Mouse (Mus musculus) CD4-positive, CD25-positive, alpha-beta regulatory T cell, adult 2 months (primary cell): ENCODE data around the gene Phox2b.
A peak's percentile ranks its signal among the peaks of the same experiment; 100 is the strongest.

Source experiments
- DNase-seq: peaks from one replicate; pipeline ENCODE4 v3.0.0-alpha.2; 2012; ENCODE audit warnings: low read depth, low spot score

Phox2b gene

DNA sequence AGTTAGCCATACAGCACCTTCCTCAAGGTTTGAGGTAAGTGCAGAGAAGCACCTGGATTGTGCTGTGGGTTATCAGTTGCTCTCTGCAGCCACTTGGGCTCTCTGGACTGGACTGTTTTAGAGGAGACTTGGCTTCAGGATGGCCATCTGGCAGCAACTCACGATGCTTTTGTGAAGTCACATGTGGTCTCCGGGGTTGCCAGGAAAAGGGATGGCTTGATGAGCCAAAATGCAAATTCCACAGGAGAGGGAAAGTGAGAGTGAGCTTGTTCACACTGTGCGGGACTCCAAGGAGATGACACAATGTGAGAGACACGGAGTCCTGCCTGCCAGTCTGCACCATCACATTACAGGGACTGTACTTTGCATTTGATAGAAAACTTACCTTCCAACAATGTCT lies 7.3 kb downstream of the Phox2b start:
- DNase-seq = no peak

DNA sequence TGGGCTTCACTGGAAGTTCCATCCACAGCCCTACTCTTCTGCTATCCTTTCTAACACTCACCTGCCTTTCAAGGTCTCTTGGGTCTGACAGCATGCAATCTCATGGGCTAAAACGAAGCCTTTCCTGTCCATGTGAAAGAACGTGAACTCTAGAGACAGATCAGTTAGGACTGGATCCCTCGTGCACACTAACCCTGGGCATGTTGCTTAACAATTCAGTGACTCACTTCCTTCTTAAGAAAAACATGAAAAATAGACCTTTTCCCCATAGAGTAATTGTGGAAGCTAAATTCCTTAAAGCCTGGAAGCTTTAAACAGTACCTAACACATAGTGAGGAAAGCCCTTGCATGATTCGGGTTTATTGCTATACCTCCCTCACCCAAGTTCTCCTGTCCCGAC lies 8.2 kb downstream of the Phox2b start:
- no peak for DNase-seq

DNA sequence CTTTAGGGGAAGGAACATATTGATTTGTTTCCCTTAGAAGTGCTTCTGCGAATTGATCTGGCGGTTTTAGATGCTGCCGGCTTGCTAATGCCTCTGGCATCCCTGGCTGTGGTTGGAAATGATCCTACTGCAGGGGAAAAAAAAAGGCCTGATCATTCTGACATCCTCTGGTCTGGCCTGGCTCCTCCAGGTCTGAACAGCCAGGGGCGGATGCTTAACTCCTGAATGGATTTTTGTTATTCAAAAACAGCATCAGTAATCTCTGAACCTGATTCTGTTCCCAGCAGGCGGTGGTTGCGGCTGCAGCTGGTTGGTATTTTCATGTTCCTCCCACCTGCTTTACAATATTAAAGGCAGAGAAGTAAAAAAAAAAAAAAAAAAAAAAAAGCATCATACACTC lies 16.0 kb downstream of the Phox2b start:
- no peak for DNase-seq

DNA sequence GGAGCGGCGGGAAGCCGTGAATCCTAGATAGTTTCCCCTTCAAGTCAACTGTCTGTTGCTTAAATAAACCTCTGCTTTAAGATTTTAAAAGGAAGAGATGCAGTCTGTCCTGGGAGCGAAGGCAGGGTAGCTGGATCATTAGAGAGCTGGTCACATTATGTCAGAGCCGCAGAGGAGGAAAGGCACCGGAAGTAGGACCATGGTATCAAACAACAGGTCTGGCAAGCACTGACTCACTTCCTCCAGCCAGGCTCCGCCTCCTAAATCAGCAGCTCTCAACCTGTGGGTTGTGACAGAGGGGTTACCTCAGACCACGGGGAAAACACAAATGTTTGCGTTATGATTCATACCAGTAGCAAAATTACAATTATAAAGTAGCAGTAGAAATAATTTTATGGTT lies 35.5 kb downstream of the Phox2b start:
- no peak for DNase-seq

DNA sequence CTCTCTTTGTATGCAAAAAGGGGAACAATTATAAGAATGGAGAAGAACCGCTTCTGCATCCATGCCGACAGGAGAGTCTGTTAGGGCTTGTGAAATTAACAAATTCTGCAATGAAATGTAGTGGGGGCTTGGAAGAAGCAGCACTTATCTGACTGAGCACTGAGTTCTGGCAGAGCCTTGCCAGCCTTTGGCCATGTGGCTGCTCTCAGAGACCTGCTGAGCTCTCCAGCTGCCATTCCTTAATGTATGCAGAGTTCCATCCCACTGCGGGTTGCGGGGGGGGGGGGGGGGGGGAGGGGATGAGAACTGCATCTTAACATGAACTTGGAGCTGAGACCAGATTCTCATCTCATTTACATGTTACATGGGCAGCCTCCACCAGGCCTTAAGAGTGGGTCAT lies 38.6 kb downstream of the Phox2b start:
- DNase-seq = no peak

DNA sequence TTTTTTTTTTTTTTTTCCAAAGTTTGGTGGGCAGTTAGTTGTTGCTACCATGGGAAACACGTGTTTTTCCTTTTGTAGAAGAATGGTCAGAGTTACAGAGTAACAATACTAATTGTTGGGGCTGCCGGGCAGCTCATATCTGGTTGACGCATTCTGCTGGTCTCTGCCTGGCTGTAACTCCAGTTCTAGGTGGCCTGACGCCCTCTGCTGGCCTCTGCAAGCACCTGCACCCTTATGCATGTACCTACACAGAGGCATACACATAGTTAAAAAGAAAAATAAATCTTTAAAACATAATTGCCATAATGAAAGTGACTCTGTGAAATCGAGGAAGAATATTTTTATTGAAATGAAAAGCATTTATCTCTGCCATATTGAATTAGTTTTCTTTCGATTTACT lies 41.3 kb downstream of the Phox2b start:
- DNase-seq = no peak

DNA sequence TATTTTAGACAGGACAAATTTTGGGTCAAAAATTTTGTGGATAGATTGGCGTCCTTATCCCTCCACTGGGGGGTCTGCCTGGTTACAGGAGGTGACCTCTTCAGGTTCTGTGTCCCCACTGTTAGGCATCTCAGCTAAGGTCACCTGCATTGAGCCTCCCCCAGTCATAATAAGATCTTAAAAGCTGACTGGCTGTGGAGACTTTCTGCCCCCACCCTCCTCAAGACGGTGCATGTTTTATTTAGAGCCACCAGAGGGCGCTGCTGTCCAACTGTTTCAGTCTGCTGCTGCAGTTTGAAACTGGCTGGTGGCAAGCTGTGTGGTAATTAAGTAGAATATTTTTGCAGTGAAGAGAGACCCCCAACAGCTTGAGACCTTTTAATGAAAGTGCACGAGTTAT lies 51.1 kb downstream of the Phox2b start:
- peak; percentile 63 for DNase-seq
